Mouse (Mus musculus) left cerebral cortex, postnatal 10 days (tissue): ENCODE data around the gene Rnf8. TPM values are rescaled to one million over a fixed set of nuclear protein-coding genes. Genes with fewer than 3 reads are reported as not detected.

Experiments
- DNase-seq, 2 experiments: peaks; one replicate each; pipeline ENCODE4 v3.0.0; 2021 to 2022; ENCODE audit warnings: low spot score in 2 of 2, mixed read lengths in 1 of 2; ENCODE audit errors: extremely low spot score in 1 of 2
- intact Hi-C: fragments of 180-260 bp; cut with DNase I; formaldehyde crosslinking; loops from one replicate; pipeline ENCODE4 v1.15.1; 2025
- total RNA-seq, 2 experiments: library from RNA; stranded (reverse); gene quantifications; 2 replicates each; pipeline ENCODE4 v1.2.3; 2021

Rnf8 gene
- total RNA-seq, 2 experiments from 2014 or later = 44.0 to 47.8 TPM

DNA sequence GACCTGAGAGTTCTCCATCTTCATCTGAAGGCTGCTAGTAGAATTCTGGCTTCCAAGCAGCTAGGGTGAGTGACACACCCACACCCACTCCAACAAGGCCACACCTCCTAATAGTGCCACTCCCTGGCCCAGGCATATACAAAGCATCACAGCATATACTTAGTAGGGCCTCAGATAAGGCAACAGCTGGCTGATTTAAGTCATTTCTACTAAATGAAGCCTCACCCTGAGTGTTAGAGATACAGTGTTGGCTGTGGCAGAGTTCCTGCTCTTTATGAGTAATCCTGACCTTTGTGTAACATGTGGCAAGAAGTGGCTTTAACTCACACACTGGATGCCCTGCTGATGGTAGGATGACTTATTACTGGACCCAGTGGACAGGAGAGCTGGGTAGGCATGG lies 55.3 kb downstream of the Rnf8 start:
- intact Hi-C loops = no loop called here
- DNase-seq = no peak

DNA sequence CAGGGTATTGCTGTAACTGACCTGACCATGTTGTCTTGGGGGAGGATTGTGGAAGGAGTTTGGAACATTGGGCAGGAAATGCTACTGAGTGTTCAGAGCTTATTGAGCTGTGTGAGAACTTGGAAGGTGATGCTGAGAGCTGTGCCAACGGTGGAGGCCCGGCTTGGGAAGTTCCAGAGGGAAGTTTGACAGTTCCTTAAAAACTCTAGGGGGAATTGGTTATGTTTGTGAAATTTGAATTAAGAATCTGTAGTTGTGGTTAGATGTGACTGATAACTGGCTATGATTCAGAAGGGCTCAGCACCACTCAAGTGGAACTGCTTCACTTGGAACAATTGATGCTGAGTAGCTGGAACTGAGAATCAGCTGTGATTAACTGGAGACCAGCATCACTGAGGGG lies 56.4 kb downstream of the Rnf8 start:
- intact Hi-C loops = no loop called here
- DNase-seq = no peak

DNA sequence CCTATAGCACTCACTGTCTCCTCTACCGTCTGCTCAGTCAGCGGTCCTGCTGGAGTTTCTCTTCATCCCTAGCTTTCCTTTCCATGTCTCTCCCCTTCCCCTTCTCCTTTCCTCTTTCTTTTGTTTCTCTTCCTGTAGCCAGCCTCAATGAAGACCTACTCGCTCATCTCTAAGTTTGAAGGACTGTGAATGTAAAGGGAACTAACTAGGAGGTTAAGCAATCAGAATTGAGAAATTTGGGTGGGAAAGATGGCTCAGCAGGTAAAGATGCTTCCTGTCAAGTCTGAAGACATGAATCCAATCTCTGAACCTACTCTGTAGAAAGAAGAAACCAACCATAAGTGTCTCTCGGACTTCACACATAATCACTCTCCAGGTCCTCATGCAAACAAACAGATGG lies 58.7 kb downstream of the Rnf8 start:
- intact Hi-C loops = no loop called here
- DNase-seq = no peak

DNA sequence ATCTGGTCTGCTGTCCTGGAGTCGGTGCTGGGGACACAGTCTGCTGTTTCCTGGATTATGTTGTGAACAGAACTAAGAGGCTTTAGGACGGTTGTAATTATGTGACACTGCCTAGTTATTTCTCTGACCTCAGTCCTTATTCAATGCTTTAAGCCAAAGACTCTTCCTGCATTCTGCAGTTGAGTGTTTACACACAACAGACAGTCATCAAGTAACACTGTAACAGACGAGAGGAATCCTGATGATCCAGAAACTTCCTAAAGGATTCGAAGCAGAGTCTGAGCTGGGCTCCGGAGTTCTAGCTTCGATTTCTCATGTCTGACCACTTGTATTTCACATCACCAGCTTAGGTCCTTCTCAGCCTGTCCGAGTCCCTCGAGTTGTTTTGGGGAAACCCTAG lies 63.9 kb downstream of the Rnf8 start:
- intact Hi-C loops = no loop called here
- no peak for DNase-seq

DNA sequence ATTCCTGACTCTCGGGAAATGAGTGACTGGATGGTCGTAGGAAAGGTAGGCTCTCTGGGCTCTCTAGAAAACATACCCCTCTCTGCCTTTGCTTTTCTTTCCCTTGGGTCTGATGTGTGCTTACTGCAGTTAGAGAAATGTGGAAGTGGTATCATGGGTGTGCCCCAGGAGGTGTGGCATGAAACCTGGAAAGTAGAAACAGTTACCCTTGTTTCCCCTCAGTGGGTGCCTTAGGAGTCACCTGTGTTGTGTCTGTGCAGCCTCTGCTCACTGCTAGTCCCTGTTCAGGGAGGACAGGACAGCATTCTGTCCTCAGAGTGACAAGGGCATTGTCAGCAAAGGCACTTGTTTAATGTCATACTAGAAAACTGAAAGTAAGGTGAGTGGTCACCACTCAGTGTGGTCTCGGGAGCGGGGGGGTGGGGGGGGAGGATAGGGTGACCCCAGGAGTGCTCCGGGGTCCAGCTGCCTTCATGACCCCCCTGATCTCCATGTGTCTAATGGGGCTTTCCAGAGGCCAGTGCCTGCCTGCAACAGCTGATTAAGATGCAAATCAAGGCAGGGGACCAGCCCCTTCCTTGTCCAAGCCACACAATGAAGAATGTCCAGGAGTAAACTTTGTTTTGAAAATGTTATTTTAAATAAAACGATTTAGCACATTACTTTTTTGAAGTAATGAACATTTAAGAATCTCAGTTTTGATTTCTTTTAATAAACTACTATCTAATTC lies 64.6 kb downstream of the Rnf8 start:
- intact Hi-C loops = no loop called here
- no peak for DNase-seq

DNA sequence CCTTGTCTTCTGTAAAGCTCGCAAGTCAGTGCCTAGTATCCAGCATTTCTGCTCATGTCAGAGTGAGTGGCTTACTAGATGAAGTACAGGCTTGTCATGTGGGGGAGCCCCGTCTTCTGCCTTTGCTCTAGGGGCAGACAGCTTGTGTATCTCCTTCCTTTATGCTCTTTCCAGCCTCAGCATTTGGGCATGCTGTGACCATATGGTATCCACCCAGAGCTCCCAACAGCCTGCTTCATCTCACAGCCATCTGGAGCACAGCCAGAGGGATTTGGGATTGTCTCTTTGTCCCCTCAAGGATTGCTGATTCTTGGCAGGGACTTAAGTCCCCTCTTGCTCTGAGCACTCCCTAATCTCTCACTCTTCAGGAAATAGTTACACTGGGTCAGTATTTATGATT lies 65.6 kb downstream of the Rnf8 start:
- peak; percentile 46 to 47 for DNase-seq
- intact Hi-C loops = no loop called here

DNA sequence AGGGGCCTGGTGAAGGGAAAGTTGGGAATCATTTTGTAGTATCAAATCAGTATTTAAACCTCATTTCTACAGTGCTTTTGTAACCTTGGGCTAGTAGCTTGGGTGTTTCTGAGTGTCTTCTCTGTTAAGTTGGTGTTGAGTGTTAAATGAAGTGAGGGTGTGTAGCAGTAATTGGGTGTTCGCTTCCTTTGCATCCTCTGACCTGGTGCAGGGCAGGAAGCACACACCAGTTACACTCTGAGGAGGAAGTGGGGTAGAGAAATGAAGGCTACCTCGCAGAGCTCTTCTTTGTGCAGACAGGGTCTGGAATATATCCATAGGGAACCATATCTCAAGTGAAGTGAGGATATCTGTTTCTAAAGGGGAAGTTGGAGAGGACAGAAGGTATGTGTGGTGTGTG lies 66.3 kb downstream of the Rnf8 start:
- DNase-seq = no peak
- intact Hi-C loops = no loop called here

DNA sequence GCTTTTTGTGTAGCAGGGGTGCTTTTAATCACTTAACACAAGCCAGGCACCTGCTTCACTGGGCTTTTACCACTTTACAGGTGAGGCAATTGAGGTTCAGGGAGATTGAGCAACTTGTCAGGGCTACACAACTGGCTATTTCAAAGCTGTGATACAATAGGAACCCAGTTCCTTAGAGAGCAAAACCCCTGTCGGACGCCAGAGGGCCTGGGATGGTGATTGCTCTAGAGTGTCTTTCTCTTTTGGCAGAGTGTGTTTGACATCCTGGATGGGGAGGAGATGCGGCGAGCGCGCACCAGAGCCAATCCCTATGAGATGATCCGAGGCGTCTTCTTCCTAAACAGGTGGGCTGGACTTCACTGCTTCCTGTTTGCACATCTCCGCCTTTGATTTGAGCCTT lies 67.1 kb downstream of the Rnf8 start:
- intact Hi-C loops = no loop called here

DNA sequence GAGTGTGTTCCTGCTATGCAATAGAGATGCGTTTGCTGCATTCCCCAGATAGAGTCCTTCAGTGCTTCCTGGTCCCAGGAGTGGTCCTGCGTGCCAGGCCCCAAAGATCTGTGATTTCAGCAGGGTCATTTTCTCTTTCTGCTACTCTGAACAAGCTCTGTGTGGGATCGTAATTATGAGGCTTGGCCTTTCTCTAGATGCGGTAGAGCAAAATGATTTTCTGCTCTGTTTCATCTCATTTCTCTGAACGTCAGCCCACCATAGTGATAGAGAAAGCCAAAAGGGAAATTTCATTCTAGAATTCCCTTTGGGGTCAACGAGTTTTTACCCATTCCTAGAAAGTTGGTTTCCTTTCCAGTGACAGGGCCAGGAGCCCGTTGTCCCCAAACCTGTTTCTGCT lies 67.7 kb downstream of the Rnf8 start:
- intact Hi-C loops = no loop called here
- DNase-seq = no peak

More for the DNA sequence above, 67.1 kb downstream of the Rnf8 start:
- no peak for DNase-seq

DNA sequence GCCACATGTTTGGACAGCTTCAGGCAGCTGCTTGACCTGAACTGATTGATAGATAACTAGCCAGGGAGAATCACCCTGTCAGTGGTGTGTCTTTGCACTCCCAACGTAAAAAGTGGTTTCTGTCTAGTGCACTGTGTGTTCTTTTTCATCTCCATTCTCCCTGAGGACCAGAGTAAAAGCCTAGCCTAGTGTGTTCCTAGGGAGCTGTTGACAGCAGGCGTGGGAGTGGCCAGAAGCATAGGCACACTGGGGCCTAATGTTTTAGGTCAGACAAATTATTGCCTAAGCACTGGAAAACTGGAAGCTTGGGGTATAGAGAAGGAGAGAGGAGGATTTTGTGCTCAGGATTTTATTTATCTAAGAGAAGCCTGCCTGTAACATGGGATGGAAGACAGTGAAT lies 68.5 kb downstream of the Rnf8 start:
- intact Hi-C loops = no loop called here
- no peak for DNase-seq

DNA sequence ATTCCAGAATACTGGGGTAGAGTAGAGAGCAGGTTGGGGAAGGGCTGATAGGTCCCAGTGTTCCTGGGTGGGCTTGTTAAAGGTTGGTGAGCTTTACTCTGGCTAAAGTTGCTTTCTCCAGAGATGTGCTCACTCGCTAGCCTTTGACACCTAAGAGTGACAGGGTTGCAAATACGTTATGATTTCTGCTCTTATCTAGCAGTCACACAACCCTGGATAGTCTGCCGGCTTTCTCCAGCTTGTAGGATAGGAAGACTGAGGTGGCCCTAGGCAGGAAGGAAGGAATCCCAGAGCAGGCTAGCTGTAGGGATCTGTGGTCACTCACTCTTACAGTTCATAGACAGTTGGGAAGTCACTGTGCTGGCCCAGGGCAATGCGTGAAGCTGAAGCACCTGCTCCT lies 69.7 kb downstream of the Rnf8 start:
- DNase-seq = no peak
- intact Hi-C loops = no loop called here

DNA sequence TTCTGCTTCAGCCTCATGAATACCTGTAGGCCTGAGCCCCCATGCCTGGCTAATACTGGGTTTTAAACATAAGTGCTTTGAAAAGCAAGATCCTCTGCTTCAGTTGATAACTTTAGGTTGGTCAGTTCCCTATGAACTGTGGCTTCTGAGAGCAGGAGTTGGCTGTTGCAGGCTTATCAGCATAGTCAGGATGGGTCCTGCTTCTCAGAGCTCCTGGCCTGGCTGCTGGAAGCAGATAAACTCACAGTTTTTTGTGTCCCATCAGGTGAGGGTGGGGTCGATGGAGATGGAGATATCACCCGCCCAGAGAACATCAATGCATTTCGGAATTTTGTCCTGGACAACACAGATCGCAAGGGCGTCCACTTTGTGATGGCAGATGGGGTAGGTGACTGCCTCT lies 72.2 kb downstream of the Rnf8 start:
- no peak for DNase-seq
- intact Hi-C loops = no loop called here

DNA sequence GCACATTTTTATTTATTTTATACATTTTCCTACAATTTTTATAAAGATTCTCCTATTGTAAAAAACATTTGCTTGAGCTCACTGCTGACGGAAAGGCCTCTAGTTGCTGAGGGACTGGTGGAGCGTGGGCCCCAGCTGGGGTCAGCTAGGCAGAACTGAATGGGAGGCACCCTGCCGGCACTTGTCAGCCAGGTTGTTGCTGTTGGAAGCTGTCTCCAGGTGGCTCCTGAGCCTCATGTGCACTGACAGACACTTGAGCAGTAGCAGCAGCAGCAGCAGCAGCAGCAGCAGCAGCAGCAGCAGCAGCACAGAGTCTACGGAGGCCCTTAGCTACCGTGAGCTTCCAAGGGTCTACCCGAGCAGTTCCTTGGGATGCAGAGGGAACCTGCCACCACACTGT lies 72.8 kb downstream of the Rnf8 start:
- no peak for DNase-seq

DNA sequence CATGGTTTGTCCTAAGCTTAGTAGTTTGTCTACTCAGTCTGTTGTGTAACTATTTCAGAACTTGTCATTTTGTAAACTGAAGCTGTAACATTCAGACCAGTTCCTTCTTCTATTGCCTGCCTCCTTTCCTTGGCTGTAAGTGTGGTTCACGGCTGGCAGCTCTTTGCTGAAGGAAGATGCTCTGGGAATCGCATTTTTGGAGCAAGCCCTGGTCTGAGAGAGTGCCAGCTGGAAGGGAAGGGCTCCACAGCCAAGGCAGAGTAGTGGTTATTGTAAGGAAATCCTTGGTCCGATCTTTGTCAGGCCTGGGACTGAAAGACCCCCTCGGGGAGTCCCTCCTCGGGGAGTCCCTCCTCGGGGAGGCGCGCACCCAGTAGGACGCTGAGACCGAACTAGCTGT lies 74.0 kb downstream of the Rnf8 start:
- no peak for DNase-seq
- intact Hi-C loops = no loop called here

More for the DNA sequence above, 72.8 kb downstream of the Rnf8 start:
- intact Hi-C loops = no loop called here

DNA sequence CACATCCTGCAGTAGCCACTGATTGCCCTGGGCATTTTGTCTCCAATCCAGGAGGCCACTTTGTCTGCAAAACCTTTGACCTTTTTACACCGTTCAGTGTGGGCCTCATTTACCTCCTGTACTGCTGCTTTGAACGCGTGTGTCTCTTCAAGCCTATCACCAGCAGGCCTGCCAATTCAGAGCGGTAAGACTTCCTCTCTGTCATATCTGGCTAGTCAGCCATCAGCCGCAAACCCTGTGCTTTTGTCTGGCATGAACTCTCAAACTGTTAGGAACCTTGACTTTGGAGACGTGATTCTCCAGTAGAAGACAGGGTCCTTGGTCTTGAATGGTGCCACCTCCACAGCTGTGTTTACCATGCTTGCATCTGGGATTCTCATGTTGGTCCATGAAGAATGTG lies 75.7 kb downstream of the Rnf8 start:
- intact Hi-C loops = no loop called here
- DNase-seq = no peak

DNA sequence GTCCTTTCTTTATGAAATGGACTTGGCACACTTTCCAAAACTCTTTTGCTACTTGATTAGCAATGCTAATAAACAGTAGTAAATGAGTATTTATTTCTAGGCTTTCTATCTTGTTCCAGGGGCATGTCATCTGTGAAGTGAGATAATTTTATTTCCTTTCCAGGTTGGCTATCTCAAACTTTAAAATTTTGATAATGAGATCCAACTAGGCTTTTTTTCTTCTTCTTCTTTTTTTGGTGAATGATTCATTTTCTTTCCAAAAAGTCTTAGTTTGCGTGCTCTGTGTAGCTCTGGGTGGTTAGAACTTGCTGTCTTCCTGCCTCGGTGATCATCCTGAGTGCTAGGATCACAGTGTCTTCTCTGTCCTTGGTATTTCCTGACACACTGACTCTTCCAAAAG lies 78.2 kb downstream of the Rnf8 start:
- no peak for DNase-seq
- intact Hi-C loops = no loop called here

DNA sequence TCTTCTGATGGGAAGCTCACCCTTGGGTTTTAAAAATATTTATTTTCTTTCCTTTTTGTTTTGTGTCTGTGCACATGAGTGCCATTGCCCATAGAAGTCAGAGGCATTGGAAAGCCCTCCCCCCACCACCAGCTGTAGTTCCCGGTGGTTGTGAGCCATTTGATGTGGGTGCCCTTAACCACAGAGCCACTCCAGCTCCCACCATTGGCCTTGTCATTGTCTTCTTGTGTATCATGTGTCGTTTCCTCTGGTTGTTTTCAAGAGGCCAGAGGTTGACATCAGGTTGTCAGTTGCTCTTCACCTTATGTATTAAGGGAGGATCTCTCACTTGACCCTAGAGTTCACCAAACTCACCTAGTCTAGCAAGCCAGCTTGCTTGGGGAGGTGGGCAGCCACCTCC lies 79.0 kb downstream of the Rnf8 start:
- no peak for DNase-seq
- intact Hi-C loops = no loop called here

DNA sequence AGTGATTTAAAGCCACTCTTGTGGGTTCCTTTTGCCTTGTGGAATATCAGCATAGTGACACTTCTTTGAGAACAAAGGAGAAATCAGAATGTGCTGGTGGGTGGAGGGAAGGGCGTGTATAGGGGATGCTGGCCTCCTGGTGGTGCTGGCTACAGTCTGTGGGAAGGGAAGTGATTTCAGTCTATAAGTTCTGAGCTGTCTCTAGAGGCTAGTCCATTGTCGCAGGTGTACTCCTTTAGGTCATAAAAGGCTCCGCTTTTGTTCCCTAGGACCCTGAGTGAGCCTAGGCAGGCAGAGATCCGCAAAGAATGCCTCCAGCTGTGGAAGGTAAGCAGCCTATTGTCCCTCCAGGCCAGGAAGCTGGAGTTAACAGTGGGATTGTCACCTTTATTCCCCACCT lies 79.9 kb downstream of the Rnf8 start:
- no peak for DNase-seq
- intact Hi-C loops = no loop called here
